Mouse (Mus musculus) mesoderm, embryonic 11.5 days (tissue): ENCODE measurements around the gene Vmn2r87.
"Not testable (repeated sequence)": the region's sequence is repeated elsewhere in the genome, so short reads cannot be mapped to it uniquely, and the experiment has no call there.

Source experiments
- DNase-seq: peaks from one replicate; pipeline ENCODE4 v3.0.0-alpha.2; 2012; ENCODE audit warnings: low read depth, low spot score

Gene Vmn2r87

DNA sequence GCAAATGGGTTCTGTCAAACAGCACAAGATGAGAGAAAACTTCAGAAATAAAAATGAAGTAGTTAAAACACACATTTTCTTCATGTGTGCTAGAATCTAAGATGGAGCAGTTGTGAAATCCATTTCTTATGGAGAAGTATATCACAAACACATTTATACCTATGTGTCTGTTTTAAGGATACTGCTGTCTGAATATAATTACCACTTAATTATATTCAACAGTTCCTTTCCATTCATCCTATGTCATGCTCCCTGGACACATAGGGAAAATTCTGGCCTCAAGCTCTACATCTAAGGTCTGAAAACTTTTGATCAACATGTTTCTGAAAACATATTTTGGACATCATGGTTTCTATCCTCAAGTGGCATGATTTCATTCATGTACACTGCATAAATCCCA lies at the start of gene Vmn2r87:
Gene Vmn2r87, minus strand, starts transcription at position 101 of the 400 bp plus-strand sequence.
- no peak for DNase-seq

DNA sequence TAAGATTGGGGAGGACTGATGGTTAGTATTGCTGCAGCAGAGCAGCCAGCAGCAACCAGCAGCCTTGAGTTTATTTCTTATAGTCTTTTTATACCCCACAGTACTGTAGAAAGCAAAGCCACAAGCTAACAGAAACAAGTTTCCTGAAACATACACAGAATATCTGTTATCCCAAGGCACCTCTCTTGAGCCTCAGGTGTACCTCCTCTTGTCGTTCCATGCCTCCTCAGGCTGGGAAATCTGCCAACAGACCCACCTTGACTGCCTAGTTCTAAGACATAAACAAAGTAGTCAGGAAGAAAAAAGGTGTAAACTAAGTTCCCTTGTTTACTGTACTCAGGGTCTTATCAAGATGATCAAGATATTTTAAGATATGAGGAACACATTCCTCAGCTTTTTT lies 47.1 kb upstream of the Vmn2r87 start:
- not testable (repeated sequence) for DNase-seq

DNA sequence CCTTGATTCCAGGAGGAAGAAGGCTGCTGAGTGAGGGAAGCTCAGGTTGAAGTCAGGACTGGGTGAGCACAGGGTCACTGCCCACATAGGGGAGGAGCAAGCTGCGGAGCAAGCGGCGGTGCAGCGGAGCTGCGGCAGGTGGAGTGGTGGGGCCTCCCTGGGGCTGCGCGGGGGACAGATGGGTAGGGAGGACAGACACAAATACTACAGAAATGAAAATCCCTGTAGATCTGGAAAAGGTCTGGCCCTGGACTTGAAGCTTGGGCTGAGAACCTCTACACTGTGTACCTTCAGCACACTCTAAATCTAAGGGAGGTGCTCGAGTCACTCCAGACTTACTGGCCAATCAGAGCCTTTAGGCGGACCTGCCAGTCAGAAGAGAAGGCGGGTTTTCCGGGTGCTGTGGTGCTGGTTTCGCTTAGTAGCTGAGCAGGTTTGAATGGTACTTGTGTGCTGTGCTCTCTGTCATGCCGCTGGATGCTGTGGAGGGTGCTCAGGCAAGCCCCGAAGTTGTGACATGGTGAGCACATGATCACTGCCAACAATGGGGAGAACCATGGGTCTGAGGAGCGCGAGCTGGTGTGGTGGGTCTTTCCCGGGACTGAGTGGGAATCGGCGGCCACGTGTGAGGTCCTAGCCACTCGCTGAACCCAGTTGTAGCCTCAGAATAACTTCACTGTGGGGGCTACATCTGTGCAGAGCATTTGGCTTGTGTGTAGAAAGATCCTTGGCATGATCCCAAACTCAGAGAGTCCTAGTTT lies 44.9 kb upstream of the Vmn2r87 start:
- DNase-seq = peak; percentile 73

GRCm38 (mm10) chr10:130536101-130536500 lies 38.9 kb upstream of the Vmn2r87 start:
- DNase-seq = no peak

DNA sequence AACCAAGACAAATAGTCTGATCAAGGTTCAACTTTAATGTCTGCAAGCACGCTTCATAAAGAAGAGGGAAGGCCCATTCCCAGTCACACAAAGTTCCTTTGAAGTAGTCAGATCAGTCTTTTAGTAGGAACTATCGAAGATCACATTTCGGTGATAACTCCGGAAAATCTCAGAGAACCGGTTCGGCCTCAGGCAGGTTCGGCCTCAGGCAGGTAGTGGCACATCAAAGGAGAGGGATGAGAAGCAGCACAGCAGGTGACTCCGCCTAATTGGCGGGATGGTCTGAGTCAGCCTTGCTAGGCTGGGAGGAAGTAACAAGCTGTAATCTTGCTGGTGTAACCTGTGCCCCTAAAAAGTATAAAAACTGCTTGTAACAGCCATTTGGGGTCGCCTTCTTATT lies 30.7 kb upstream of the Vmn2r87 start:
- DNase-seq = no peak

GRCm38 (mm10) chr10:130470311-130470760 lies 26.9 kb downstream of the Vmn2r87 start:
- peak; percentile 53 for DNase-seq

DNA sequence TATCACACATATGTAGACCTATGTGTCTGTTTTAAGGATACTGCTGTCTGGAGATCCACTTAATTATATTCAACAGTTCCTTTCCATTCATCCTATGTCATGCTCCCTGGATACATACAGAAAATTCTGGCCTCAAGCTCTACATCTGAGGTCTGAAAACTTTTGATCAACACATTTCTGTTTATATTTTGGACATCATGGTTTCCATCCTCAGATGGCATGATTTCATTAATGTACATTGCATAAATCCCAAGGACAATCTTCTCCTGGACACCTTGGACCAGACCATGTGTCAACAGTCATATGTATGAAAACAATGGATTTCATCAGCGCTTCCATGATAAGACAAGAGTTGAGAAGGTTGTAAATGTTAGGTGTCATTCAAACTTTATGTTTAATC lies 41.2 kb downstream of the Vmn2r87 start, which contains the start of gene Vmn2r86:
Gene Vmn2r86, minus strand, starts transcription at position 101 of the 400 bp plus-strand sequence.
- not testable (repeated sequence) for DNase-seq

DNA sequence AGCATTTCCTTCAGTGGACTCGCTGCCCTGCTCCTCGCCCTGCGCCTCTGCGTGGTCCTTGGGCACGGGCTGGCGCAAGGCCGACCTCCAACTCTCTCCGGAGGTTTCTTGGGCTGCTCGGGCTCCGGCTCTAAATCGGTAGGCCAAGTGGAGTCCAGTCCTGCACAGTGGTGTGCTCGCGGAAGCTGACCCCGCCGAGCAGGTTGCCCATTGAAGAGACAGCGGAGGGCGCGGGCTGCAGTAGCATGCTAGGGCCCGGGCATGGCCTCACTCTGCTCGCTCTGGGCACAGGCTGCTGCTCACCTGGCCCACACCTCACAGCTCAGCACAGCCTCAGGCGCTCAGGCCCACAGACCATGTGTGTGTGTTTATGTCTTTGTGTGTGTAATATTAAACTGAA lies 52.4 kb downstream of the Vmn2r87 start:
- no peak for DNase-seq

- DNase-seq = not testable (repeated sequence)
Observed at GRCm38 (mm10) chr10:130434185-130434898, 62.9 kb downstream of the Vmn2r87 start.

DNA sequence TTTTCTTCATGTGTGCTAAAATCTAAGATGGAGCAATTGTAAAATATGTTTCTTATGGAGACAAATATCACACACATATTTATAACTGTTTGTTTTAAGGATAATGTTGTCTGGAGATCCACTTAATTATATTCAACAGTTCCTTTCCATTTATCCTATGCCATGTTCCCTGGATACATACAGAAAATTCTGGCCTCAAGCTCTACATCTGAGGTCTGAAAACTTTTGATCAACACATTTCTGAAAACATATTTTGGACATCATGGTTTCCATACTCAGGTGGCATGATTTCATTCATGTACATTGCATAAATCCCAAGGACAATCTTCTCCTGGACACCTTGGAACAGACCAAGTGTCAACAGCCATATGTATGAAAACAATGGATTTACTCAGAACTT lies 67.6 kb downstream of the Vmn2r87 start, which contains the start of gene Vmn2r85:
Gene Vmn2r85, minus strand, starts transcription at position 101 of the 400 bp plus-strand sequence.
- not testable (repeated sequence) for DNase-seq

DNA sequence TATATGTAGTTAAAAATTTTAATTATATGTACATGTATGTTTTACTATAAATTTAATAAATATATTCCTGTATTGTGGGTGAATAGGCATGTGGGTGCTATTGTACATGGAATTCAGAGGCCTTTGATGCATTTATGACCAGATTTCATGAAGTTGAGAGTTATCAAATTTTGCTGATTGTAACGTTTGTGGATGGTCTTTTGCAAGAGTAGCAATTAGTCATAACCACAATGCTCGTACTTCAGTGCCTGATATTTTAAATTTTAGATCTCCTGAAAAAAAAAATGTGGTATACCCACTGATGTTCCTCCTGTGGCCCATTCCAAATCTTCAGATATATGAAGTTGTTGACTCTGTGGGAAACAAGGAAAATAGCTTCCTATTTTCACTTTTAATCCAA lies 74.8 kb downstream of the Vmn2r87 start:
- not testable (repeated sequence) for DNase-seq
